Mouse (Mus musculus): Measurements from ENCODE around the gene Snx18. TPM values are rescaled to one million over a fixed set of nuclear protein-coding genes. Genes with fewer than 3 reads are reported as not detected.

Gene Snx18
- polyA plus RNA-seq, 1 experiment = 42.4 TPM

- Histone ChIP-seq H3K4me1 (ENCODE audit: control insufficient read depth, insufficient read depth, low read length) (no peaks in the 10 kb centered on the region), H3K9ac (ENCODE audit: low read depth, poor library complexity, severe bottlenecking) (no peak overlapping the region), H3K9me3 (replicated peaks; ENCODE audit: control insufficient read depth, insufficient read depth, low read length, poor library complexity, severe bottlenecking) (no peaks in the 10 kb centered on the region), H3K27me3 (ENCODE audit: control insufficient read depth, insufficient read depth, low read length, poor library complexity, severe bottlenecking) (no peaks in the 10 kb centered on the region), H3K36me3 (ENCODE audit: control insufficient read depth, insufficient read depth, low read length, poor library complexity, severe bottlenecking) (no peaks in the 10 kb centered on the region), H3K27ac (ENCODE audit: insufficient read depth, low read length) (no peak overlapping the region), H3K4me3 (ENCODE audit: low read depth, low read length) (no peak overlapping the region)
- no peak for TF ChIP-seq CTCF (IDR thresholded peaks at IDR 0.05; ENCODE audit: low read depth, low read length)
- no peak for TF ChIP-seq EP300 (IDR thresholded peaks at IDR 0.05; ENCODE audit: insufficient read depth, low read depth, low read length)
- TF ChIP-seq POLR2A (IDR thresholded peaks at IDR 0.05; ENCODE audit: insufficient read depth, low read length) = no peak
These were observed 70.4 kb downstream of the Snx18 start for GRCm38 (mm10) chr13:113547807-113548426.

GRCm38 (mm10) chr13:113542374-113542773 is 76.0 kb downstream of the Snx18 start:
- no peak overlapping the region for H3K4me3 ChIP-seq (ENCODE audit: low read depth, low read length)
- H3K36me3 ChIP-seq (ENCODE audit: control insufficient read depth, insufficient read depth, low read length, poor library complexity, severe bottlenecking) = no peaks in the 10 kb centered on the region
- H3K9ac ChIP-seq (ENCODE audit: low read depth, poor library complexity, severe bottlenecking) = no peak overlapping the region
- H3K4me1 ChIP-seq (ENCODE audit: control insufficient read depth, insufficient read depth, low read length) = no peaks in the 10 kb centered on the region
- H3K27ac ChIP-seq (ENCODE audit: insufficient read depth, low read length) = no peak overlapping the region
- TF ChIP-seq CTCF (IDR thresholded peaks at IDR 0.05; ENCODE audit: low read depth, low read length) (no peak), EP300 (IDR thresholded peaks at IDR 0.05; ENCODE audit: insufficient read depth, low read depth, low read length) (no peak), POLR2A (IDR thresholded peaks at IDR 0.05; ENCODE audit: insufficient read depth, low read length) (no peak)
- no peaks in the 10 kb centered on the region for H3K27me3 ChIP-seq (ENCODE audit: control insufficient read depth, insufficient read depth, low read length, poor library complexity, severe bottlenecking)
- no peaks in the 10 kb centered on the region for H3K9me3 ChIP-seq (replicated peaks; ENCODE audit: control insufficient read depth, insufficient read depth, low read length, poor library complexity, severe bottlenecking)

Other genes starting within 250 kb of the Snx18 start
- gene Hspb3, start 45.1 kb upstream of the Snx18 start, polyA plus RNA-seq (2011; ENCODE audit: insufficient read depth, insufficient read length, low read depth, missing spikeins) = not detected in 2 replicates
- 53.3 and 57.0 TPM in 2 replicates for gene Arl15, start 175.9 kb upstream of the Snx18 start, polyA plus RNA-seq (2011; ENCODE audit: insufficient read depth, insufficient read length, low read depth, missing spikeins)

Data from ES-Bruce4 (cell line).